Mouse (Mus musculus) embryonic fibroblast, embryonic 13.5 days (primary cell): ENCODE measurements at regions not wholly inside any gene's neighbourhood (a gene's known extent, or its start where the extent isn't known, plus 50 kb on each side); places are given as distances from the start of the nearest gene placed in this dataset.

Source experiments
- CTCF ChIP-seq: IDR thresholded peaks from 2 replicates; pipeline ENCODE4 v1.5.1; 2011; ENCODE audit warnings: mild to moderate bottlenecking, control low read depth, low read length, moderate library complexity, borderline replicate concordance; ENCODE audit not compliant: insufficient read depth
- POLR2A ChIP-seq: IDR thresholded peaks from 2 replicates; pipeline ENCODE4 v1.6.1; 2011; ENCODE audit warnings: low read depth, mild to moderate bottlenecking, control low read depth, low read length, moderate library complexity

GRCm38 (mm10) chr4:56362121-56362520 lies 377.7 kb upstream of the Gm26657 start:
- TF ChIP-seq CTCF = no peak
- TF ChIP-seq POLR2A = no peak
